Mouse (Mus musculus): ENCODE results near the gene Hyal6.

- no peak for TF ChIP-seq CTCF (IDR thresholded peaks at IDR 0.05; ENCODE audit: extremely low read depth, insufficient read depth, low read length)
- no peak for TF ChIP-seq POLR2A (IDR thresholded peaks at IDR 0.05; ENCODE audit: extremely low read depth, insufficient read depth, low read length)
Measured at GRCm38 (mm10) chr6:24748029-24748428, 15.0 kb downstream of the Hyal6 start, which contains the start of gene Hyal4.

Measured in cortical plate, adult 2 months (tissue).